Mouse (Mus musculus): ENCODE results near the gene Tshz3. TPM values are rescaled to one million over a fixed set of nuclear protein-coding genes. Genes with fewer than 3 reads are reported as not detected.
A peak's percentile ranks its signal among the peaks of the same experiment; 100 is the strongest.

Tshz3 gene
- 21.1 and 23.3 TPM in 2 replicates for polyA plus RNA-seq (2014; fragmentation: Nextera tagmentation; extraction: Ambion mirVana)

GRCm38 (mm10) chr7:36697856-36698588, at the start of gene Tshz3:
Gene Tshz3 (plus strand): TSS chr7:36698118.
- H3K4me3 ChIP-seq (ENCODE audit: low read depth, low read length), result peak within 1 kb of the TSS; percentile 75
- H3K4me2 ChIP-seq, result peak within 1 kb of the TSS; percentile 96
- no peak for TF ChIP-seq CTCF (IDR thresholded peaks at IDR 0.05; ENCODE audit: low read depth)
- 0% methylated on average over 24 of the region's 88 CpGs for WGBS
- peak within 1 kb of the TSS; percentile 94 for H3K27ac ChIP-seq (ENCODE audit: low read depth)
- no peaks in the 10 kb centered on the region for H3K9me3 ChIP-seq (ENCODE audit: low read depth, low read length)
- no peak for DNase-seq
- peak; percentile 46 for ATAC-seq (ENCODE audit: insufficient read depth)
- peaks cover 26% of the 10 kb centered on the region for H3K27me3 ChIP-seq (ENCODE audit: insufficient read depth, low read length)
- peaks cover 10% of the 10 kb centered on the region for H3K4me1 ChIP-seq (ENCODE audit: insufficient read depth)
- peaks cover 8% of the 10 kb centered on the region; the same call in 1 of the 2 replicates for H3K36me3 ChIP-seq (ENCODE audit: insufficient read depth)
- peak within 1 kb of the TSS; percentile 81 for H3K9ac ChIP-seq

DNA sequence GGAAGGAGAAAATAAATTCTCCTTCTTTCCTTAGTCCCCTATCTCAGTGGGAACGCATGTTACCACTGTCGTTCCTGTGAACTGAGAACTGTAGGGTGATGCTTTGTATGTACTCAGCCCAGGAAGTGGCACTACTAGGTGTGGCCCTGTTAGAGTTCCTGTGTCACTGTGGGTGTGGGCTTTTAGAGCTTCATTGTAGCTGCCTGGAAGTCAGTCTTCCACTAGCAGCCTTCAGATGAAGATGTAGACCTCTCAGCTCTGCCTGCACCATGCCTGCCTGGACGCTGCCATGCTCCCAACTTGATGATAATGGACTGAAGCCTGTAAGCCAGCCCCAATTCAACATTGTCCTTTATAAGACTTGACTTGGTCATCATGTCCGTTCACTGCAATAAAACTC, 42.0 kb upstream of the Tshz3 start:
- H3K27ac ChIP-seq (ENCODE audit: low read depth), result no peak overlapping the region
- H3K9ac ChIP-seq, result no peak overlapping the region
- DNase-seq (no peak), ATAC-seq (ENCODE audit: insufficient read depth) (no peak)
- H3K36me3 ChIP-seq (ENCODE audit: insufficient read depth), result no peaks in the 10 kb centered on the region
- no peaks in the 10 kb centered on the region for H3K27me3 ChIP-seq (ENCODE audit: insufficient read depth, low read length)
- no peak overlapping the region for H3K4me3 ChIP-seq (ENCODE audit: low read depth, low read length)
- no peaks in the 10 kb centered on the region for H3K4me1 ChIP-seq (ENCODE audit: insufficient read depth)
- H3K4me2 ChIP-seq, result no peak overlapping the region
- WGBS, result 88% methylated on average over 4 of the region's 4 CpGs
- TF ChIP-seq CTCF (IDR thresholded peaks at IDR 0.05; ENCODE audit: low read depth), result no peak
- no peaks in the 10 kb centered on the region for H3K9me3 ChIP-seq (ENCODE audit: low read depth, low read length)

DNA sequence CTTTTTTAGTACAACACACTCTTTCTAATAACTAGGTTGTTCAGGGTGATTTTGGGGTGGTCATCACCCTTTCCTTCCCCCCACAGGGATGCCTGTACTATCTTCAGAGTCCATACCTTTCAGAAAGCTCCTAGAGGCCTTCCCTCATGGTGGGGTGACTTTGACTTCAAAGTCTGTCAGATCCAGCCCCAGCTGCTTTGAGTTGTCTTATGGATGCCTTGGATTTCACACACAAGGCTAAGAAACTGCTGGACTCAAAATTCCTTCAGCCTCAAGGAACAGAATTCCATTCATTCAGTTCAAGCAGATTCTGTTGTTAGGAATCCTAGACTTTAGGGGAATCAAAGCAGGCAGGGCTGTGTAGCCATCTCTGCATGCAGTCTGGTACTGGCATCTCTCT, 41.5 kb upstream of the Tshz3 start:
- H3K4me3 ChIP-seq (ENCODE audit: low read depth, low read length), result no peak overlapping the region
- no peak overlapping the region for H3K9ac ChIP-seq
- no peak for DNase-seq
- no peaks in the 10 kb centered on the region for H3K27me3 ChIP-seq (ENCODE audit: insufficient read depth, low read length)
- H3K4me1 ChIP-seq (ENCODE audit: insufficient read depth), result no peaks in the 10 kb centered on the region
- no peak overlapping the region for H3K27ac ChIP-seq (ENCODE audit: low read depth)
- no peak for TF ChIP-seq CTCF (IDR thresholded peaks at IDR 0.05; ENCODE audit: low read depth)
- no peaks in the 10 kb centered on the region for H3K9me3 ChIP-seq (ENCODE audit: low read depth, low read length)
- no peak overlapping the region for H3K4me2 ChIP-seq
- ATAC-seq (ENCODE audit: insufficient read depth), result no peak
- H3K36me3 ChIP-seq (ENCODE audit: insufficient read depth), result no peaks in the 10 kb centered on the region

DNA sequence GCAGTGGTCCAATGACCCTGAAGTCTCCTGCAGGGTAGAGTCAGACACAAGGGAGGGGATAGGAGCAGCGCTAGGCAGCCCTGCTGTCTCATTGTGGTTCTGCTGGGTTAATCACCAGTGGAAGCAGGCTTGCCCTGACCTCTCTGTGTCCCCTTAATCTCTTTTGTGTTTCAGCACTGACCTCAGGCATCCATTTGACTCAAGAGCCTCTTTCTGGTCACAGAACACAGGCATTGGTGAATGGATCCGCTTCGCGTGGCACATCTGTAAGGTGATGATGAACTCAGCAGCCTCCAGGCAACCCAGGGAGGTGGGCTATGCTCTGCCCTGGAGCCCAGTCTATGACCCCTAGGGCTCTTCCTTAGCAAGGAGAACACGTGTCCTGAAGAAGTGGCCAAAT, 39.6 kb upstream of the Tshz3 start:
- Histone ChIP-seq H3K9ac (no peak overlapping the region), H3K27ac (ENCODE audit: low read depth) (no peak overlapping the region), H3K36me3 (ENCODE audit: insufficient read depth) (no peaks in the 10 kb centered on the region), H3K27me3 (ENCODE audit: insufficient read depth, low read length) (no peaks in the 10 kb centered on the region), H3K4me3 (ENCODE audit: low read depth, low read length) (no peak overlapping the region), H3K4me1 (ENCODE audit: insufficient read depth) (no peaks in the 10 kb centered on the region), H3K9me3 (ENCODE audit: low read depth, low read length) (no peaks in the 10 kb centered on the region), H3K4me2 (no peak overlapping the region)
- TF ChIP-seq CTCF (IDR thresholded peaks at IDR 0.05; ENCODE audit: low read depth), result no peak
- 67% methylated on average over 5 of the region's 5 CpGs for WGBS
- DNase-seq (no peak), ATAC-seq (ENCODE audit: insufficient read depth) (no peak)

DNA sequence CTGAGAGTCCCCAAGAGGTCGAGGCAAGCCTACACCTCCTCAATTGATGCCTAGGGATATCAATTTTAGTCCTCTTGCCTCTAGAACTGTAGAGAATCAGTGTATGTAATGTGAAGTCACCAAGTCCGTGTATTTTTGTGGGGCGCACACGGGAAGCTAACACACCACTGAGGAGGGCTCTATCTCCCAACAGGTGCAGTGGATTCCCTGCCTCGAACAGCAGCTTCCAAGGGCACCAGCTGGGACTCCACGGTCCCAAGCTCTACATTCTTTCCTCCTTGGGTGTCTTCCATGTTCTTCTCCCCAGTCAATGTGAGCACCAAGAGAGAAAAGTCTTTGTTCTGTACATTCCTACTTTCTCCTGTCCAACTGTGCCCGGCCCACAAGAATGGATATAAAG, 38.7 kb upstream of the Tshz3 start:
- no peak overlapping the region for H3K4me2 ChIP-seq
- H3K4me3 ChIP-seq (ENCODE audit: low read depth, low read length), result no peak overlapping the region
- no peak overlapping the region for H3K9ac ChIP-seq
- no peaks in the 10 kb centered on the region for H3K36me3 ChIP-seq (ENCODE audit: insufficient read depth)
- no peak for TF ChIP-seq CTCF (IDR thresholded peaks at IDR 0.05; ENCODE audit: low read depth)
- H3K27me3 ChIP-seq (ENCODE audit: insufficient read depth, low read length), result no peaks in the 10 kb centered on the region
- no peak overlapping the region for H3K27ac ChIP-seq (ENCODE audit: low read depth)
- WGBS, result 82% methylated on average over 7 of the region's 7 CpGs
- no peaks in the 10 kb centered on the region for H3K4me1 ChIP-seq (ENCODE audit: insufficient read depth)
- no peak for ATAC-seq (ENCODE audit: insufficient read depth)
- no peaks in the 10 kb centered on the region for H3K9me3 ChIP-seq (ENCODE audit: low read depth, low read length)
- no peak for DNase-seq

DNA sequence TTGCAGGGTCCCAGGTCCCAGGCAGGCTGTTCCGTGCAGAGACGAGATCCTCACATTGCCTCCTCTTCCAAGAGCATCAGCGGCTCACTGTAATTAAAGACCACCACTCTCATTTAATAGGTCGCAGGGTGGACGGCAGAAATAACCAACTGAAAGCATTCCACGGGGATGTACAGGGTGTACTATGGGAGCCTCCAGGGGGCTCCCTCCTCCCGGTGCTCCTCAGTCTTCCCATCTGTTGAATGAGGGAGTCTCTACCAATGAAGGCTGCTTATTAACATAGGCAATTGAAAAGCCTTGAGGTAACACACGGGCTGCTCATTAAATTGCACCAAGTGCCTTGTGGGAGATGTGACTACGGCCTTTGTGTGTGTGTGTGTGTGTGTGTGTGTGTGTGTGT, 37.3 kb upstream of the Tshz3 start:
- Histone ChIP-seq H3K27ac (ENCODE audit: low read depth) (no peak overlapping the region), H3K9me3 (ENCODE audit: low read depth, low read length) (no peaks in the 10 kb centered on the region), H3K27me3 (ENCODE audit: insufficient read depth, low read length) (no peaks in the 10 kb centered on the region), H3K9ac (no peak overlapping the region), H3K4me1 (ENCODE audit: insufficient read depth) (no peaks in the 10 kb centered on the region), H3K36me3 (ENCODE audit: insufficient read depth) (no peaks in the 10 kb centered on the region), H3K4me3 (ENCODE audit: low read depth, low read length) (no peak overlapping the region), H3K4me2 (no peak overlapping the region)
- WGBS, result 70% methylated on average over 9 of the region's 9 CpGs
- TF ChIP-seq CTCF (IDR thresholded peaks at IDR 0.05; ENCODE audit: low read depth), result no peak
- no peak for ATAC-seq (ENCODE audit: insufficient read depth)
- DNase-seq, result no peak

DNA sequence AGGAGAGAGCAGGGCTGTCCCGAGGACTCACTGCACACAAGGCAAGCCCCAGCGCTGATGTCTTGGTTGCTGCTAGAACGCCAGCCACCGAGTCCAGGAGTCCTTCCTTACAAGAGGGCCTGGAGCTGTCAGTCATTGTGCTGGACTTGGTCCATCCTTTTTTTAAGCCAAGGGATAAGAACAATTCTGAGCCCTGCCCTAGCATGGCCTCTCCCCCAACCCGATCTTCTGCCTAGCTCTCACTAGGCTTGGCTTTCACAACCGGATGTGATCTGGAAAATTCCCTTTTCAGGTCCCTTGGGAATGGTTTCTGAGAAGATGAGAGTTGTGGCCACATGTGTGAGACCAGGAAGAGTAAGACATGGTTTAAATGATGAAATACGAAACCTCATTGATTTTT, 34.5 kb upstream of the Tshz3 start:
- Histone ChIP-seq H3K4me3 (ENCODE audit: low read depth, low read length) (no peak overlapping the region), H3K4me1 (ENCODE audit: insufficient read depth) (no peaks in the 10 kb centered on the region), H3K27ac (ENCODE audit: low read depth) (no peak overlapping the region), H3K36me3 (ENCODE audit: insufficient read depth) (no peaks in the 10 kb centered on the region), H3K9ac (no peak overlapping the region), H3K4me2 (no peak overlapping the region), H3K27me3 (ENCODE audit: insufficient read depth, low read length) (no peaks in the 10 kb centered on the region), H3K9me3 (ENCODE audit: low read depth, low read length) (no peaks in the 10 kb centered on the region)
- DNase-seq (peak; percentile 20), ATAC-seq (ENCODE audit: insufficient read depth) (no peak)
- TF ChIP-seq CTCF (IDR thresholded peaks at IDR 0.05; ENCODE audit: low read depth), result no peak
- WGBS, result 83% methylated on average over 7 of the region's 7 CpGs

Data from lung, embryonic 14.5 days (tissue).